Mouse (Mus musculus): Measurements from ENCODE around the gene Slc25a13. TPM values are rescaled to one million over a fixed set of nuclear protein-coding genes. Genes with fewer than 3 reads are reported as not detected.

Slc25a13 gene
- polyA plus RNA-seq, 1 experiment from 2014 or later: 19.1 TPM

DNA sequence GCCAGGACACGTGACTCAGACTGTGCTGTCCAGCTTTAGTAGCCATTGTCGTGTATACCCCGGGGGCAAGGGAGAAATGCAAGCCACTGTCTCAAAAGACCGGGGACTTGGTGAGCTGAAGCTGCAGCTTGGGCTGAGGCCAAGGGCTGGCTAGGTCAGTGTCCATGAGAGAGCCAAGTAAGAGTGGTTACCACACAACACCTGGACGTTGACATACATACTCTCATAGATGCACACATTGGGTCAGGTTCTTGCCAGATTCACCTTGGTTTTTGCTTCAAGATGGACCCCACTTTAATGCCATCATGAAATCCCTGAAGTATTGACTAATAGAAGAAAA, 283 bp upstream of the Slc25a13 start:
- WGBS: 14% methylated on average over 5 of the region's 5 CpGs
- no peaks in the 10 kb centered on the region for H3K9me3 ChIP-seq (replicated peaks)
- H3K9ac ChIP-seq: peak overlapping the region; percentile 80
- H3K27me3 ChIP-seq: no peaks in the 10 kb centered on the region
- H3K27ac ChIP-seq: no peak overlapping the region
- no peak for ATAC-seq (ENCODE audit: low FRiP score)
- peaks cover 10% of the 10 kb centered on the region for H3K4me1 ChIP-seq
- peak overlapping the region; percentile 66 for H3K4me3 ChIP-seq
- H3K36me3 ChIP-seq: no peaks in the 10 kb centered on the region
- H3K4me2 ChIP-seq (replicated peaks): peak overlapping the region; percentile 94

DNA sequence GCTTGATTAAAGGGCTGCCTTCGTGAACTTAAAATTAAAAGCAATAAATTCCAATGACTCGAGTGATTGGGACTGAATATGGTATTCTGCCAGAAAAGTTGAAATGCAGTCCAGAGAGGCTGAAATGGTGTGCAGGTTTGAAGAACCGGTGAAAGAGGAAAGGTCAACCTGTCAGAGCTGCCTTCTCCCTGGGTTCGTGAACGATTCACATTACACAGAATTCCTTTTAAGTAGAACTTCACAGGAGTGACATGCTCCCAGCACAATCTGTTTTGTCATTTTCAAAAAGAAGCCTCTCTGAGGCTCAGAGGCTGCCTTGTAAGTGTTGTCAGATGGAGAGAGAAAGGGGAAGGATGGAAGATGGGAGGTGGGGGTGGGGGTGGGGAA, 860 bp downstream of the Slc25a13 start:
- no peaks in the 10 kb centered on the region for H3K9me3 ChIP-seq (replicated peaks)
- peaks cover 10% of the 10 kb centered on the region for H3K4me1 ChIP-seq
- no peaks in the 10 kb centered on the region for H3K36me3 ChIP-seq
- no peak; the same call in 1 of the 2 replicates for ATAC-seq (ENCODE audit: low FRiP score)
- H3K4me3 ChIP-seq: peak overlapping the region; percentile 66
- peak overlapping the region; percentile 94 for H3K4me2 ChIP-seq (replicated peaks)
- H3K27me3 ChIP-seq: no peaks in the 10 kb centered on the region
- H3K9ac ChIP-seq: peak overlapping the region; percentile 80; the same call in 1 of the 2 replicates
- WGBS: 40% methylated on average over 5 of the region's 5 CpGs
- H3K27ac ChIP-seq: no peak overlapping the region

DNA sequence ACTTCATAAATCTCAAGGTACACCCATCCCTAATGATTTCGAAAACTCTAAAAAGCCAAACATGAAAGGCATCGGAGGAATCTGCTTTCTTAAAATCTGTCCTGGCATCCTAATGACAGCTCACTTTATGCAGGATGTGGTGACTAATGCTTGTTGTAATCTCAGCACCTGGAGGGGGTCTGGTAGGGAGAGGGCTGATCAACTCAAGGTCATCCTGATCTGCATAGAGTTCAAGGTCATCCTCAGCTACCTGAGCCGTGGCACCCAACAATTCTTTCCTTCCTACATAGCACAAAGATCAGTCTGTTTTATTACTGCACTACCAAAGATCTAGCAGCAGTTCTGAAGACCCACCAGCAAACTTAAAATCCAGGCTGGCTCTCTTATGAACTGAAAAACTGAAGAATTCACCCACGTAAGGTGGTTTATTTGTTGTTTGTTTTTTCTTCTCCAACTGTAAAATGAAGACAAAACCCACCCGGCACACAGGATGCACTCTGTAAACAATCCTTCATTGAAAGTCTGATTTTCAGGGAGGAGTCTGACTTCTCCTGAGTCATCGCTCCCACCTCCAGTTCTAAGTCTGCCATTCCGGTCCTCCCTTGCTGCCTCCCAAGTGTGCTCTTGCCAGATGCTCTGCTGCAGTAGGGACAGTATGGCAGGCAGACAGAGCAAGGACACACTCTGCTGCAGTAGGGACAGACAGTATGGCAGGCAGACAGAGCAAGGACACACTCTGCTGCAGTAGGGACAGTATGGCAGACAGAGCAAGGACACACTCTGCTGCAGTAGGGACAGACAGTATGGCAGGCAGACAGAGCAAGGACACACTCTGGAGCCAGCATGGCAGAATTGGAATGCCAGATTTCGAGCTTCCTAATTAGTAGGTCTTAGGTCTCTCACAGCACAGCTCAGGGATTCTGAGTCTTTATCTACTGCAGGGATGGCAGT, 4.3 kb downstream of the Slc25a13 start:
- Histone ChIP-seq H3K9ac (no peak overlapping the region), H3K27ac (no peak overlapping the region), H3K4me1 (peaks cover 10% of the 10 kb centered on the region), H3K9me3 (replicated peaks) (no peaks in the 10 kb centered on the region), H3K4me3 (no peak overlapping the region), H3K36me3 (no peaks in the 10 kb centered on the region), H3K4me2 (replicated peaks) (no peak overlapping the region), H3K27me3 (no peaks in the 10 kb centered on the region)
- 83% methylated on average over 8 of the region's 8 CpGs for WGBS
- ATAC-seq (ENCODE audit: low FRiP score): no peak

DNA sequence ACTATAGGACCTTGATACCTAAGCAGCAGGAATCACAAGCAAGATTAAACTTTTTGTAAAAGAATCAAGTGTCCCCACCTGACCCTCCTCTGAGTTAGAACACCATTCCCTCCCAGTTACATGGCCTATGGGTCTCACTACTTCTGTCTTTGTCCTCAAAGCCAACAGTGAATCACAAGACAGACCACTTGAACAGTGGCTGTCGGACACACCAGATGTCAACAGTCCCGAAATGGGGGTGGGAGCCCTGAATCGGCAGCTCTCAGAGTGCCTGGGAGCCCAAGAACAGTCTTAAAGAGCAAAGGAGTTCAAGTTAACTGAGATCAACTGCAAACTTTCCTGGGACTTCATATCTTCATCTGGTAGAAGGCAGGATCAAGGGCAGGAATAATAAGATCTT, 5.0 kb downstream of the Slc25a13 start:
- H3K36me3 ChIP-seq: no peaks in the 10 kb centered on the region
- peaks cover 6% of the 10 kb centered on the region for H3K4me1 ChIP-seq
- no peak overlapping the region for H3K9ac ChIP-seq
- no peak overlapping the region for H3K27ac ChIP-seq
- no peak overlapping the region for H3K4me2 ChIP-seq (replicated peaks)
- 79% methylated on average over 3 of the region's 3 CpGs for WGBS
- no peaks in the 10 kb centered on the region for H3K27me3 ChIP-seq
- ATAC-seq (ENCODE audit: low FRiP score): no peak
- H3K9me3 ChIP-seq (replicated peaks): no peaks in the 10 kb centered on the region
- no peak overlapping the region for H3K4me3 ChIP-seq

DNA sequence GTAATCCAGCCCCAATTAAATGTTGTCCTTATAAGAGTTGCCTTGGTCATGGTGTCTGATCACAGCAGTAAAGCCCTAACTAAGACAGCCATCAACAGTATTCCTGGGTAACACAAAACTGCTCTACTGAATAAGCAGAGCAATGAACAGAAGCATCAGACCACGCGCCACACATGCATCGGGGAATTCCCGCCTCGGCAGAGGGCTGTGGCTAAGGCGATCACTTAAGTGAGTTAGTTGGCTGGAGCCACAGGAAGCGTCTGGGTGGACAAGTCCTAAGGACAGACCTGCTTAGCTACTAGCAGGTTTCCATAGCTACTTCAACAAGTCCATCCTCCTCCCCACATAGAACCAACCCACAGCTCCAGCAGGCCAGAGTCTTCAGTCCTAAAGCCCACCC, 6.3 kb downstream of the Slc25a13 start:
- no peak overlapping the region for H3K9ac ChIP-seq
- H3K27me3 ChIP-seq: no peaks in the 10 kb centered on the region
- H3K4me1 ChIP-seq: no peaks in the 10 kb centered on the region
- no peak overlapping the region for H3K4me2 ChIP-seq (replicated peaks)
- H3K4me3 ChIP-seq: no peak overlapping the region
- ATAC-seq (ENCODE audit: low FRiP score): no peak
- WGBS: 95% methylated on average over 7 of the region's 7 CpGs
- H3K27ac ChIP-seq: no peak overlapping the region
- H3K9me3 ChIP-seq (replicated peaks): no peaks in the 10 kb centered on the region
- no peaks in the 10 kb centered on the region for H3K36me3 ChIP-seq

DNA sequence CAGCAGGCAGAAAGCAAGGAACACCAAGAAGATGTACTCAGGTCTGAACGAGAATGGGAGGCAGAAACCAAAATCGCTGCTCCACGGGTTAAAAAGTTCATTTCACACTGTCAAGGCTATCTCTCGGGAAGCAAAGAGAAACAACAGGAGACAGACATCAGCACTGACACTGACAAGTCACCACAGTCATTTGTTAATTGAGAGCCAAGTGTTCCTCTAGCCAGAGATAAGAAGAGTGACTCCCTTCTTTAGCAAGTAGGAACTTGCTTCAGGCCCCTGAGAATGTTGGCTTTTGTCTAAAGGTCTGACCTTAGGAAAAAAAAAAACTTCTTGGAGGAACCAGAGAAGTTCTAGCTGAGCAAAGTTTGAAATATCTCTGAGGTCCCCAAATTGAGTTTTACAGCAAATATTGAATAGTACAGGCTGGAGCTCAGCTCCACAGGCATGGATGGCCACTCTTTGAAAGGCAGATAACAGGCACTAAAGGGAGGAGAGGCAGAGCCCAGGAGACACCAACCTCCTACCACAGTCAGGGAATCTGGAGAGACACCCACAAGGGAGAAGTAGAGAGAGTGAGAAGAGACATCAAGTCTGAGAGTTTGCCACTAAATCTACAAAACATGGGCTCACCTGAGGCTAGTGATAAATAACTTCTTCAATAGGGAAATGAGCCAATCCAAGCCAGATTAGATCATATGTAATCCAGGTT, 8.5 kb downstream of the Slc25a13 start:
- Histone ChIP-seq H3K36me3 (no peaks in the 10 kb centered on the region), H3K4me2 (replicated peaks) (no peak overlapping the region), H3K9me3 (replicated peaks) (no peaks in the 10 kb centered on the region), H3K4me1 (no peaks in the 10 kb centered on the region), H3K9ac (no peak overlapping the region), H3K27ac (no peak overlapping the region), H3K27me3 (no peaks in the 10 kb centered on the region), H3K4me3 (no peak overlapping the region)
- no peak for ATAC-seq (ENCODE audit: low FRiP score)
- 47% methylated on average over 4 of the region's 4 CpGs for WGBS

DNA sequence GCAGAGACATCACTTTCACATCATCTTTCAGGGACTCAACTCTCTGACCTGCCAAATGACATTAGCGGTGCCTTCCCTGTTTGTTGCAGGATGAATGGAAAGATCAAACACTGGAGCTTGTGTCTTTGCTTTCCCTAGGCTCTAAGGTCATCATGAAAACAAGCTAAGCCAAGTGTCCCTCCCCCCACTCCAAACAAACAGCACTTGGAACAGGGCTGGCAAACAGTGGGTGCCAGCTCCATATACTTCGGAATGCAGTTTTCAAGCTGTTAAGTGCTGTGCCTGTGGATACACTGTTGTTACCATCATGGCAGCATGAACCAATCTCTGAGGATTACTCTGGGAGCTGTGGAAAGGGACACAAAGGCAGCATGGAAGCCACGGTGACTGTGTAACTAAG, 9.1 kb downstream of the Slc25a13 start:
- ATAC-seq (ENCODE audit: low FRiP score): no peak
- Histone ChIP-seq H3K9ac (no peak overlapping the region), H3K4me2 (replicated peaks) (no peak overlapping the region), H3K27me3 (no peaks in the 10 kb centered on the region), H3K9me3 (replicated peaks) (no peaks in the 10 kb centered on the region), H3K4me3 (no peak overlapping the region), H3K36me3 (no peaks in the 10 kb centered on the region), H3K27ac (no peak overlapping the region), H3K4me1 (no peaks in the 10 kb centered on the region)
- WGBS: 73% methylated on average over 3 of the region's 3 CpGs

DNA sequence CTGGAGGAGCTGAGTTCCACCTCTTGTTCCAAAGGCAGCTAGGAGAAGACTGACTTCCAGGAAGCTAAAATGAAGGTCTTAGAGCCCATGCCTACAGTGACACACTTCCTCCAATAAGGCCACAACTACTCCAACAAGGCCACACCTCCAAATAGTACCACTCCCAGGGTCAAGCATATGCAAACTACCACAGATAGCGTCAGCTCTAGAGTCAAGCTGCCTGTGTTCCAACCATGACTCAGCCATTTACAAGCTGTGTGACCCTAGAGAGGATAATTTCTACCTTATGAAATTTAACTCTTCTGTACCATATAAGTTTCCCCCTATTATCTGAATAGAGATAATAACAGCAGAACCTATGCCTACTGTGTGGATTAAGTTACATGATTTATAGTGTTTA, 9.6 kb downstream of the Slc25a13 start:
- Histone ChIP-seq H3K36me3 (no peaks in the 10 kb centered on the region), H3K4me1 (no peaks in the 10 kb centered on the region), H3K27ac (no peak overlapping the region), H3K9me3 (replicated peaks) (no peaks in the 10 kb centered on the region), H3K4me3 (no peak overlapping the region), H3K9ac (no peak overlapping the region), H3K27me3 (no peaks in the 10 kb centered on the region), H3K4me2 (replicated peaks) (no peak overlapping the region)
- ATAC-seq (ENCODE audit: low FRiP score): no peak
- 87% methylated on average over 1 of the region's 1 CpGs for WGBS

DNA sequence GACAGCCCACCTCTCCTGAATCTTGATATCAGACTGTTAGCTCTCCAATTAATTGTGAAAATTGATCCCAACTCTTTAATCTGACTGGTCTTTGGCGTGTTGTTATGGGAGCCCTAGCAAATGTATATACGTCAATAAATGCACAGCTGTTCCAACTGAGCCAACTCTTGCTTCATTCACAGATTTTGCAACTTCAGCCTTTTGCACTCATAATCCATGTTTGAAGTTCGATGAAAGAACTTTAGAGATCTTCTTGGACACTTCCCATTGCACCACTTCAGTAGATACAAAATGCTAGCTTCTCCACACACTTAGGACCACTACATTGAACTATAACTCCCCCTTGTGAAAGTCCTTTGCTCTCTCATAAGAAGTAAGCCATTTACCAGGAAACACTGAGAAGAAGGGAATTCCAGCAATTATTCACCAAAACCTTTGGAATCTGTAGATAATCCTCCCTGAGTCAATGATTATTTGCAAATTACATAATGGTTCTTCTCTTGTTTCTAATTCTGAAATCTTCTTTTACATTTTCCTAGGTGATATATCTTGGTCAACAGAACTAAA, 11.3 kb downstream of the Slc25a13 start:
- Histone ChIP-seq H3K4me1 (no peaks in the 10 kb centered on the region), H3K9ac (no peak overlapping the region), H3K27ac (no peak overlapping the region), H3K36me3 (no peaks in the 10 kb centered on the region), H3K4me2 (replicated peaks) (no peak overlapping the region), H3K4me3 (no peak overlapping the region), H3K9me3 (replicated peaks) (no peaks in the 10 kb centered on the region), H3K27me3 (no peaks in the 10 kb centered on the region)
- WGBS: 94% methylated on average over 3 of the region's 3 CpGs
- no peak for ATAC-seq (ENCODE audit: low FRiP score)

DNA sequence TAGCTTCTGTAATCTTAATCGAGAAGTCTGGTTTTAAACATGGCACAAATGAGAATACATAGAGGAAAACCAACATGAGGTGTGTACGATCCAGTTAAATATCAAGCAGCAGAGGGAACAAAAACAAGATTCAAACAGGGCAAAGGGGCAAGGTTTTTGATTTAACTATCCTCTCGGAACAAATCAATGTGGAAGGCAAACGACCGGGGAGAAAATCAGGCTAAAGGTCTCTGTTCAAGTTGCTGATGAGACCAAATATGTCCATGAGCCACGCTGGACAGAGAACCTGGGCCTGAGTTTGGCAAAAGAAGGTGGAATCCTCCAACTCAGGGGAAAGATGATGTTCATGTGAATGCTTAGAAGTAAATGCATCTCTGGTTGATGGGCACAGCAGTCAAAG, 14.5 kb downstream of the Slc25a13 start:
- no peaks in the 10 kb centered on the region for H3K36me3 ChIP-seq
- no peak overlapping the region for H3K27ac ChIP-seq
- no peak for ATAC-seq (ENCODE audit: low FRiP score)
- no peak overlapping the region for H3K9ac ChIP-seq
- no peaks in the 10 kb centered on the region for H3K9me3 ChIP-seq (replicated peaks)
- 87% methylated on average over 6 of the region's 6 CpGs for WGBS
- H3K4me1 ChIP-seq: no peaks in the 10 kb centered on the region
- H3K4me3 ChIP-seq: no peak overlapping the region
- H3K27me3 ChIP-seq: no peaks in the 10 kb centered on the region
- no peak overlapping the region for H3K4me2 ChIP-seq (replicated peaks)

DNA sequence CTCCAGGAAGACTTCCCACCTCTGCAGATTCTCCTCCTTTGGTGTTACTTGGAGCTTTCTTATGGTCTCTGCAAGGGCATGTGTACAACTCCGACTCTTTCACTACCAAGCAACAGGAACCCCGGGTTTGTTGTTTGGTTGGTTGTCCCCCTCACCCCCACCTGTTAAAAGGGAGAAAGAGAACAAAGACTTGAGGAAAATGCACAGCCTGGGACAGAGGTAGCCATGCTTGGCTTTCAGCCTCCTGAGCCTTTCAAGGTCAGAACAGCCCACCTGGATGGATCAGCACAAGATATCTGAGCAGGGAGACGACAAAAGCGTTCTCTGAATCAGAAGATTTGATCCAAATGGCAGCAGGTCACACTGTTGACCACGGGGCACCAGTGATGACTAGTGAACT, 15.0 kb downstream of the Slc25a13 start:
- WGBS: 81% methylated on average over 5 of the region's 5 CpGs
- H3K27me3 ChIP-seq: no peaks in the 10 kb centered on the region

DNA sequence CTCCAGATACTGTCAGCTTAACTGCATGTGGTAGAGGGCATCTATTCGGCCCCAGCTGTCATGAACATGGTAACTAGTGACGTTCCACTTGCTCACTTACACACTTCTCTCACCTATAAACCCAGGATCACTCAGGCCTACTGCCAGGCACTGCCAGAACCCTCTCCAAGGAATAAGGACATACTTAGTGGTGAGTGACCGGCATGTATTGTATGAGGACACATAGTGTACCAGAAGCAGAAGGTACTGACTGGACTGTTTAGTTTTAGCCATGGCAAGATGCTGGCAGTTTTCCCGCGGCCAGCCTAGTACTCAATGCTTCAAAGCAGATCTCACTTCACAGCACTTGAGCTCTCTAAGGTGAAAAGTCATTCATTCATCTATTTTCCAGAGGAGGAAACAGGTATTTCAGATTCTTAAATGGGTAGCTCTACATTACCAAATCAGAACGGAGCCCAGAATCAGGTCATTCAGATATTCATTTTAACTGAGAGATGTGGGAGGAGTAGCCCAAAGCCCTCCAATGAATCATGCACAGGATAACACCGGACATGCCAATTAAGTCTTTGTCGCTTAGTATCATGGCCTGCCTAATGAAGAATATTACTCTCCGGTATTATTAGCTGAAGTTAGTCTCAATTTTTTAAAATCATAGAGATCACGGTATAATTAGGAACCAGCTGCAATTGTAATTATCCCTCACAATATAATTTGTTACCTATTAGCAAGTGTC, 17.7 kb downstream of the Slc25a13 start:
- Histone ChIP-seq H3K9me3 (replicated peaks) (no peaks in the 10 kb centered on the region), H3K4me2 (replicated peaks) (no peak overlapping the region), H3K27ac (no peak overlapping the region), H3K36me3 (no peaks in the 10 kb centered on the region), H3K9ac (no peak overlapping the region), H3K27me3 (no peaks in the 10 kb centered on the region), H3K4me1 (no peaks in the 10 kb centered on the region), H3K4me3 (no peak overlapping the region)
- no peak for ATAC-seq (ENCODE audit: low FRiP score)
- 90% methylated on average over 10 of the region's 10 CpGs for WGBS

More for the DNA sequence above, 15.0 kb downstream of the Slc25a13 start:
- Histone ChIP-seq H3K4me1 (no peaks in the 10 kb centered on the region), H3K9ac (no peak overlapping the region), H3K36me3 (no peaks in the 10 kb centered on the region), H3K4me2 (replicated peaks) (no peak overlapping the region), H3K9me3 (replicated peaks) (no peaks in the 10 kb centered on the region), H3K4me3 (no peak overlapping the region), H3K27ac (no peak overlapping the region)
- no peak for ATAC-seq (ENCODE audit: low FRiP score)
